Mouse (Mus musculus): Measurements from ENCODE around the gene Il1rl1. TPM values are rescaled to one million over a fixed set of nuclear protein-coding genes. Genes with fewer than 3 reads are reported as not detected.

Il1rl1 gene
- 0.99 and 3.1 TPM in 2 replicates for polyA plus RNA-seq (2015; fragmentation: Nextera tagmentation; extraction: Ambion mirVana)

GRCm38 (mm10) chr1:40428910-40429675 lies at the start of gene Il1rl1:
TSS of gene Il1rl1 (plus strand) at chr1:40429570.

GRCm38 (mm10) chr1:40465477-40466430 lies 36.4 kb downstream of the Il1rl1 start, which contains the start of gene Il18r1:
TSS of gene Il18r1 (plus strand) at chr1:40465552.

Other genes with a start within 250 kb of the Il1rl1 start
- 10.0 and 13.0 TPM in 2 replicates for gene Il1r1, start 204.5 kb upstream of the Il1rl1 start, polyA plus RNA-seq (2015; fragmentation: Nextera tagmentation; extraction: Ambion mirVana)
- 4.2 and 6.1 TPM in 2 replicates for gene Il1rl2, start 105.0 kb upstream of the Il1rl1 start, polyA plus RNA-seq (2015; fragmentation: Nextera tagmentation; extraction: Ambion mirVana)
- gene Il18r1, start 36.0 kb downstream of the Il1rl1 start, polyA plus RNA-seq (2015; fragmentation: Nextera tagmentation; extraction: Ambion mirVana) = 5.5 and 5.8 TPM in 2 replicates
- 0.33 and 0.44 TPM in 2 replicates for gene Il18rap, start 85.8 kb downstream of the Il1rl1 start, polyA plus RNA-seq (2015; fragmentation: Nextera tagmentation; extraction: Ambion mirVana)
- gene Slc9a4, start 150.5 kb downstream of the Il1rl1 start, polyA plus RNA-seq (2015; fragmentation: Nextera tagmentation; extraction: Ambion mirVana) = 2.2 and 2.4 TPM in 2 replicates

Measured in urinary bladder, postnatal 0 days (tissue).